Comparison of ENCODE assay signal across 17 mouse cellular contexts in the genomic region with DNA sequence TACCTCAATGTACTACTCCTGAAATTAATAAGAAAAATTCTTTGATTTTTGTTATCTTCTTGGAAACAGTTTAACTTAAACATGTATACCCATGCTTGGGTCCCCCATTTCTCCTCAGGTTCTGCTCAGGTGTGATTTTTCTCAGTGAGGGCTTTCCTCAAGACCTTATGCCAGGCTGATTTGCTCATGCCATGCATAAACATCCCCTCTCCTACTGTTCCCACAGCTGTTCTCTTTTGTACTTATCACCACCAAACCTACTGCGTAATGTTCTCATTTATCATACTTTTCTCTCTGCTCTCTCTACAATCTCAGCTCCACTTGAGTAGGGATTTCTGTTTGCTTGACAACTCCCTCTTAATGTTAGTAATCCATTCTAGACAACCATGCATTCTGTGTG.
"Had no signal": no experiment of that assay in that cellular context is flagged by ENCODE, and none has a peak within 500 bp of the region (broad histone marks: within the 10 kb centered on the region; RNA-seq: fewer than 3 reads in every experiment).

No protein-coding gene starts in this region.

- H3K4me1 ChIP-seq: midbrain, embryonic 12.5 days; neural tube, embryonic 13.5 days; neural tube, embryonic 15.5 days had no signal

- H3K4me3 ChIP-seq: midbrain, embryonic 12.5 days; myocyte; neural tube, embryonic 13.5 days; neural tube, embryonic 15.5 days had no signal

- H3K27ac ChIP-seq: midbrain, embryonic 12.5 days; neural tube, embryonic 13.5 days; neural tube, embryonic 15.5 days had no signal

- H3K27me3 ChIP-seq: midbrain, embryonic 12.5 days; neural tube, embryonic 13.5 days; neural tube, embryonic 15.5 days had no signal

- H3K4me2 ChIP-seq: lung, embryonic 14.5 days; midbrain, embryonic 12.5 days; neural tube, embryonic 13.5 days; neural tube, embryonic 15.5 days had no signal

- H3K9ac ChIP-seq: lung, embryonic 14.5 days; midbrain, embryonic 12.5 days; neural tube, embryonic 13.5 days; neural tube, embryonic 15.5 days had no signal

- DNase-seq: lung, adult 18-20 months; lung, embryonic 14.5 days; lung, postnatal 10 days; lung, postnatal 4 days; midbrain, embryonic 14.5 days; retina, postnatal 1 day; right cerebral cortex, adult 18-20 months; right cerebral cortex, postnatal 25 days; right cerebral cortex, postnatal 4 days; spleen, adult 18-20 months; thymus, adult 18-20 months; thymus, postnatal 14 days; thymus, postnatal 36 days had no signal

- H3K9me3 ChIP-seq: midbrain, embryonic 12.5 days; neural tube, embryonic 13.5 days; neural tube, embryonic 15.5 days had no signal

- H3K36me3 ChIP-seq: midbrain, embryonic 12.5 days; neural tube, embryonic 13.5 days; neural tube, embryonic 15.5 days had no signal
